Mouse (Mus musculus): ENCODE results near the gene Alg5. TPM values are rescaled to one million over a fixed set of nuclear protein-coding genes. Genes with fewer than 3 reads are reported as not detected.

The Alg5 gene
- polyA plus RNA-seq, 1 experiment = 35.8 TPM

- no peak overlapping the region for H3K4me3 ChIP-seq (ENCODE audit: insufficient read depth, low read depth, low read length)
- no peaks in the 10 kb centered on the region for H3K4me1 ChIP-seq (ENCODE audit: control insufficient read depth, insufficient read depth, insufficient read length, low read length)
- H3K27ac ChIP-seq (replicated peaks; ENCODE audit: low read depth, low read length) = no peak overlapping the region
These were observed 7.8 kb upstream of the Alg5 start for GRCm38 (mm10) chr3:54727588-54727987.

DNA sequence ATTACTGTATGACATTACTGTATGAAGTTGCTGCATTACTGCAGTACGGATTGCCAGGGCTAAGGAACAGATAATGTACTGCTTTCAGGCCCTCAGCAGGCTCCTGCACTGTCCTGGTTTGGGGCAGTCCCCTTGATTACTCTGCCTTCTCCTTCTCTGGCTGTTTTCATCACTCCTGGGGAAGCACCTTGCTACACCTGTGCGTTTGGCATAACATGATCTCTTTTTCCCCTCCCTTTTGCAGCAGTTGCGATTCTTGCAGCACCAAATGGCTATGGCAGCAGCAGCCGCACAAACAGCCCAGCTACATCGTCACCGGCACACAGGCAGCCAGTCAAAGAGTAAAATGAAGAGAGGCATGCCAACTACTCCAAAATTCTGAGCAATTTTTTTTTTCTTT, 7.2 kb upstream of the Alg5 start:
- no peak overlapping the region for H3K27ac ChIP-seq (replicated peaks; ENCODE audit: low read depth, low read length)
- H3K4me1 ChIP-seq (ENCODE audit: control insufficient read depth, insufficient read depth, insufficient read length, low read length) = no peaks in the 10 kb centered on the region
- H3K4me3 ChIP-seq (ENCODE audit: insufficient read depth, low read depth, low read length) = no peak overlapping the region

GRCm38 (mm10) chr3:54731626-54732150, 3.7 kb upstream of the Alg5 start:
- H3K4me1 ChIP-seq (ENCODE audit: control insufficient read depth, insufficient read depth, insufficient read length, low read length) = no peaks in the 10 kb centered on the region
- no peak overlapping the region for H3K27ac ChIP-seq (replicated peaks; ENCODE audit: low read depth, low read length)
- no peak overlapping the region for H3K4me3 ChIP-seq (ENCODE audit: insufficient read depth, low read depth, low read length)

DNA sequence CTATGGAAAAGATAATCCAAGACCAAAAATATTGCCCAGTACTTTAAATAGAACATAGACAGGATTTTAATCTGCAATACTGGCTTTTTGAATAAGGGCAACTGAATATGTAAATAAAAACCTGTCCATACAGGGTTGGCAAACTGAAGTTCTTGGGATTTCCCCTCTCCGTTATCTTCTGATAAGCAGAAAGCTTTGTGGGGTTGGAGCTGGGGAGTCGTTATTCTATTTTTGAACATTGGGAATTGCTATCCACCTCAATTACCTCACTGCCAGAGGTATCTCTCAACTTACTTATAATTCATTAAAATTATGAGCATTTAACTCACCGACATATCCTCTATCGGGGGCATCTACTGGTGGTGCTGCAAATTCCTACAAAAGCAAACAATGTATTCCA, 3.0 kb upstream of the Alg5 start:
- Histone ChIP-seq H3K4me1 (ENCODE audit: control insufficient read depth, insufficient read depth, insufficient read length, low read length) (no peaks in the 10 kb centered on the region), H3K4me3 (ENCODE audit: insufficient read depth, low read depth, low read length) (no peak overlapping the region), H3K27ac (replicated peaks; ENCODE audit: low read depth, low read length) (no peak overlapping the region)

DNA sequence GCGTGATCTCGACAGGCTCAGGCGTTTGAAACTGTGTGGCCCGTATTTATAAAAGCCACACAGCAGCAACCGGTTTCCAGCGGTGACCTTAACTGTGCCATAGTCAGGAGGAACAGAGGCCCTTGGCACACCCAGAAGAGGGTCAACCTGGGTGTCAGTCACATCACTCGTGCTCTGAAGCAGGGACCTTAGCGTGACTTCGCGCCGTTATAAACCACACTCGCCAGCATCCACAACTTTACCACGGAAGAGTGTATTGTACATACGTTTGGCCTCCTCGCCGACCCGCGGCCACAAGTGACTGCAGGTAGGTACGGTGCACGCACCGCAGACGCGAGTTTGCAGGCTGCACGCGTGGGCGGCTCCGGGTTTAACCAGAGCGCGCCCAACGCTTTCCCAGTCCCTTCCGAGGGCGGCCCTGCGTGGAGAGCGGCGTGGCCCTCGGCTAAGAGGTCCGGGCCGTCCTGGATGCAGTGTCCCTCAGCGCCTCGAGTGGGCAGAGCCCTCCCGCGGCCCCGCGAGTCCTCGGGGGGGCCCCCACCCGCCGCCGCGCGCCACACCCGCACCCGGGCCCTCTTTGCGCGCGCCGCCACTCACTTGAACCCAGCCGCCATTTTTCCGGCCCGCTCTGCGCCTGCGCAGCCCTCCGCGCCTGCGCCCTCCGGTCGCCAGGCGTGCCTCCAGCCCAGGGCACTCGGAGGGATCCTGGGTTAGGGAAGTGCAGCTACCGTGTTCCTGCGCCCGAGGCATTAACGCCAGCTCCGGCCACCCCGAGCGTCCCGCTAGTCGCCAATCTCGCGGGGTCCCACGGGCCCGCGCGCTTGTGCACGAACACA, 710 bp upstream of the Alg5 start:
- Histone ChIP-seq H3K4me1 (ENCODE audit: control insufficient read depth, insufficient read depth, insufficient read length, low read length) (no peaks in the 10 kb centered on the region), H3K27ac (replicated peaks; ENCODE audit: low read depth, low read length) (peak overlapping the region; percentile 77), H3K4me3 (ENCODE audit: insufficient read depth, low read depth, low read length) (peak overlapping the region; percentile 84)

- Histone ChIP-seq H3K4me3 (ENCODE audit: insufficient read depth, low read depth, low read length) (peak overlapping the region; percentile 84), H3K27ac (replicated peaks; ENCODE audit: low read depth, low read length) (no peak overlapping the region), H3K4me1 (ENCODE audit: control insufficient read depth, insufficient read depth, insufficient read length, low read length) (no peaks in the 10 kb centered on the region)
These were observed 975 bp downstream of the Alg5 start for GRCm38 (mm10) chr3:54736101-54736927.

DNA sequence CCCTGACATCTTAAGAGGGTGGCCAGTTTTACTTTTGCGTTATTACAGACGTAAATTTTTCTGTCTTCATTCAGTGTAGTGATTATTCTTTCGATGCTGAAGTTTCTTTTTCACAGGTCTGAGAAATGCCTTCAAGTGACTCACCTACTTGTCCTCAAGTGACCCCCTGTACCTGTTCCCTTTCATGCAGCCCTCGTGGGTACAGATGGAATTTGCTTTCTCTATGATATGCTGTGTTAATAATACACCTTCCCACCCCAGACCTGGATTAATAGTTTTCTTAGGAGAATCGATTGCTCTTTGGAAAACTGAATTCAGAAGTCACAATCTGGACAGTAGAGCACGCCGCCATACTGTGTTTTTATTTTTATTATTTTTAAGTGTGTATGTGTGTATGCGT, 2.0 kb downstream of the Alg5 start:
- H3K27ac ChIP-seq (replicated peaks; ENCODE audit: low read depth, low read length) = no peak overlapping the region
- H3K4me3 ChIP-seq (ENCODE audit: insufficient read depth, low read depth, low read length) = no peak overlapping the region
- H3K4me1 ChIP-seq (ENCODE audit: control insufficient read depth, insufficient read depth, insufficient read length, low read length) = no peaks in the 10 kb centered on the region

- H3K4me3 ChIP-seq (ENCODE audit: insufficient read depth, low read depth, low read length) = no peak overlapping the region
- H3K4me1 ChIP-seq (ENCODE audit: control insufficient read depth, insufficient read depth, insufficient read length, low read length) = no peaks in the 10 kb centered on the region
- H3K27ac ChIP-seq (replicated peaks; ENCODE audit: low read depth, low read length) = no peak overlapping the region
These were observed 6.6 kb downstream of the Alg5 start for GRCm38 (mm10) chr3:54741965-54742364.

DNA sequence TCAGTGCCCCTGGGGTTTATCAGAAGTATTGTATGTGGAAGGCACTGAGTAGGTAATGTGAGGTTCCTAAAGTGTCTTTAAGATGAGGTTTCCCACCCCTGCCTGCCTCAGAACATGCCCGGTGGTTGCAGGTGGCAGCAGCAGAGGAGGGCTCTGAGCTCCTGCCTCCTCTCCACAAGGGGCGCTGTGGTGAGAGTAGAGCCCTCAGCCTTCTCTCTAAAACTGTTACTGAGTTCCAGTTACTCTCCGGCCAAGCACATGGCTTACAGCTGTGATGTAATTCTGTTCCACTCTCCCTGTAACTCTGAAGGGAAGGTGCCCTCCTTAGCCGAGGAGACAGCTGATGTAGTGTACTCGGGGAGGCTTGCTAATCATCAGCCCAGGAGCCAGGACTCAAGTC, 10.5 kb downstream of the Alg5 start:
- H3K27ac ChIP-seq (replicated peaks; ENCODE audit: low read depth, low read length) = no peak overlapping the region
- H3K4me3 ChIP-seq (ENCODE audit: insufficient read depth, low read depth, low read length) = no peak overlapping the region
- H3K4me1 ChIP-seq (ENCODE audit: control insufficient read depth, insufficient read depth, insufficient read length, low read length) = no peaks in the 10 kb centered on the region

DNA sequence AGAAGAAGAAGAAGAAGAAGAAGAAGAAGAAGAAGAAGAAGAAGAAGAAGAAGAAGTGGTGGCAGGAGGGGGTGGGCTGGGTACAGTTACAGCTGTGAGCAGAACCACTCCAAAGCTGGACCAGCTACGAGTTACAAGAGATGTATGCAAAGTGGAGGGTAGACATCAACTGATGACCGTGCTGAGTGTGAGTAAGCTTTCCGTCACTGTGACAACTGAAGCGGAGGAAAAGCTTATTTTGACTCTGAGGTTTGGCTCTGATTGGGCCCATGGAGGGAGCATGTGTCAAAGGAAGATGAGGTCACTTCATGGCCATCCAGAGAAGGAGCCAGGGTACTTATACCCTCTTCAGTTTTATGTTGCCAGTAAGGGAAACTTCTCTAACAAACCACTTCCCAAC, 18.1 kb downstream of the Alg5 start:
- Histone ChIP-seq H3K27ac (replicated peaks; ENCODE audit: low read depth, low read length) (no peak overlapping the region), H3K4me1 (ENCODE audit: control insufficient read depth, insufficient read depth, insufficient read length, low read length) (0 out of 2 replicates have a peak, but pooled peaks cover 2% of the 10 kb centered on the region), H3K4me3 (ENCODE audit: insufficient read depth, low read depth, low read length) (no peak overlapping the region)

- Histone ChIP-seq H3K4me1 (ENCODE audit: control insufficient read depth, insufficient read depth, insufficient read length, low read length) (0 out of 2 replicates have a peak, but pooled peaks cover 2% of the 10 kb centered on the region), H3K27ac (replicated peaks; ENCODE audit: low read depth, low read length) (no peak within 1 kb of the TSS), H3K4me3 (ENCODE audit: insufficient read depth, low read depth, low read length) (peak within 1 kb of the TSS; percentile 62)
These were observed 20.1 kb downstream of the Alg5 start, which contains the start of gene Smad9 for GRCm38 (mm10) chr3:54755145-54756041. Smad9 (plus strand) TSS chr3:54755582.

GRCm38 (mm10) chr3:54756058-54756457, 20.7 kb downstream of the Alg5 start:
- Histone ChIP-seq H3K4me1 (ENCODE audit: control insufficient read depth, insufficient read depth, insufficient read length, low read length) (0 out of 2 replicates have a peak, but pooled peaks cover 2% of the 10 kb centered on the region), H3K4me3 (ENCODE audit: insufficient read depth, low read depth, low read length) (peak overlapping the region; percentile 62), H3K27ac (replicated peaks; ENCODE audit: low read depth, low read length) (no peak overlapping the region)

DNA sequence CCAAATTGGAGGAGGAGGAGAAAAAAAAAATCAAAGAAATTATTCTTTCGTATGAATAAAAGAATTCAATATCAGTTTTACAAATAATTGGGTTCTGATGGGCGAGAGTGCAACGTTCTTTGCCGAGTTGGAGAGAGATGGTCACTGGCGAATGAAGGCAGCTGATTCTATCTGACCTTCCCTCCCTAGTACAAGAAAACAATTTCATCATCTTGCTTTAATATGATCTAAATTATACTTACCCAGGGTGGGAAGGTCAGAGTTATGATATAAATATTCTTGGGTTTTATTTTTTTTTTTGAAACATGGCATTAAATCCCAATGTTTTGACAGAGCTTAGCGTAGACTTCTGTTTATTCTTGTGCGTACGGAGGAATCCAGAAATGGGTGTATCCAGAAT, 22.1 kb downstream of the Alg5 start:
- H3K4me1 ChIP-seq (ENCODE audit: control insufficient read depth, insufficient read depth, insufficient read length, low read length) = 0 out of 2 replicates have a peak, but pooled peaks cover 2% of the 10 kb centered on the region
- no peak overlapping the region for H3K27ac ChIP-seq (replicated peaks; ENCODE audit: low read depth, low read length)
- no peak overlapping the region for H3K4me3 ChIP-seq (ENCODE audit: insufficient read depth, low read depth, low read length)

- Histone ChIP-seq H3K4me3 (ENCODE audit: insufficient read depth, low read depth, low read length) (no peak overlapping the region), H3K4me1 (ENCODE audit: control insufficient read depth, insufficient read depth, insufficient read length, low read length) (0 out of 2 replicates have a peak, but pooled peaks cover 2% of the 10 kb centered on the region), H3K27ac (replicated peaks; ENCODE audit: low read depth, low read length) (no peak overlapping the region)
These were observed 23.9 kb downstream of the Alg5 start for GRCm38 (mm10) chr3:54759211-54759610.
